In the genomic region with DNA sequence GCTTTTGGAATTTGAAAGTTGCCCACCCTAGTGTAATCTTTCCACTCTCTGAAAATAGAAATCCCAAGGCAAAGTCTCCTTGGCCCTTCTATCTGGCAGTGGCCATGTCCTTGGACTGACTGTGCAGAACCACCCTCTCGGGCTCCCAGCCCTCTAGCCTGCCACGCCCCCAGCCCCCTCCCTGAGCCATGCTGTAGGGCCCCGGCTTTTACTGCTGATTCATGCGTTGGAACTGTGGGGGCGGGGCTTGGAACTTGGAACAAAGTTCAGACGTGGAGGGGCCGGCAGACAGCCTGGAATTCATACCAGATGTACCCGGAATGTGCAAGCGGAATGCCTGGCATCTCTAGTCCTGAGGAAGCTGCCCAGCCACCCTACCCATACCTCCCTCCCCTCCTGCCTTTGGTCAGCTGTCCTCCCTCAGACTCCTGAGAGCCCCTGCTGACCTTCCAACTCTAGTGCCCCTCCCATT, we compare ENCODE assay signal across 8 mouse cellular contexts. TPM values are rescaled to one million over a fixed set of nuclear protein-coding genes. Genes with fewer than 3 reads are reported as not detected.
DNase-seq lines count a peak whose midpoint lies in the region; ATAC-seq lines count a peak whose summit lies in the region.

No protein-coding gene starts in this region.

- no peaks in the 10 kb centered on the region; the same call in 1 of the 2 replicates for H3K9me3 ChIP-seq in forebrain, embryonic 13.5 days (replicated peaks)

- peaks cover 28% of the 10 kb centered on the region for H3K4me1 ChIP-seq in forebrain, embryonic 13.5 days

- ATAC-seq in forebrain, embryonic 13.5 days: no peak

- peak overlapping the region; percentile 80 for H3K4me2 ChIP-seq in forebrain, embryonic 13.5 days

- WGBS in forebrain, embryonic 13.5 days: 4% methylated on average over 9 of the region's 9 CpGs

- H3K4me3 ChIP-seq in forebrain, embryonic 13.5 days: peak overlapping the region; percentile 59

- no peak overlapping the region for H3K27ac ChIP-seq in forebrain, embryonic 13.5 days

- peak; percentile 64 for DNase-seq in MN1 (ENCODE audit: low spot score)
- DNase-seq in c-Kit-positive CD71-positive TER-119-negative erythroid progenitor cells, embryonic 14.5 days (ENCODE audit: low read depth): peak; percentile 88
- DNase-seq in heart, postnatal 36 days: peak; percentile 87 to 90
- peak; percentile 72 for DNase-seq in layer of hippocampus, adult 9-11 months
- DNase-seq in lung, postnatal 25 days (ENCODE audit: low spot score): peak; percentile 92
- DNase-seq in right cerebral cortex, adult 2 months (ENCODE audit: low spot score in 2 of 2): peak; percentile 59
- DNase-seq in urinary bladder, postnatal 25 days (ENCODE audit: low spot score): peak; percentile 97

- peaks cover 10% of the 10 kb centered on the region for H3K36me3 ChIP-seq in forebrain, embryonic 13.5 days (ENCODE audit: poor library complexity, severe bottlenecking)

- H3K9ac ChIP-seq in forebrain, embryonic 13.5 days: peak overlapping the region; percentile 37; the same call in 1 of the 2 replicates

- intact Hi-C loops in heart, postnatal 36 days (cut with DNase I): loop anchor here (2.0 to 5.0 kb wide), 3 partner anchors 24 to 189 kb away; partner anchors contain the start of genes Myo1c, Prpf8 and Rilp

- no peaks in the 10 kb centered on the region; the same call in 1 of the 2 replicates for H3K27me3 ChIP-seq in forebrain, embryonic 13.5 days

RNA-seq across cellular contexts. Expression of gene Tlcd2, which starts 1.4 kb away (rescaled TPM):
- 1.4 and 1.9 TPM in 2 replicates for polyA plus RNA-seq in forebrain, embryonic 13.5 days (2015; fragmentation: Nextera tagmentation; extraction: Ambion mirVana)
- 1 to 10 TPM; 5.4 to 7.1 TPM for total RNA-seq in heart, postnatal 36 days (2021)

RNA-seq across cellular contexts. Expression of gene Wdr81, which starts 8.4 kb away (rescaled TPM):
- 5.0 and 5.6 TPM in 2 replicates for polyA plus RNA-seq in forebrain, embryonic 13.5 days (2015; fragmentation: Nextera tagmentation; extraction: Ambion mirVana)
- 10 to 100 TPM in 1 of 2 experiments, 1 to 10 TPM in 1; 8.7 to 10.4 TPM for total RNA-seq in heart, postnatal 36 days (2021)

RNA-seq across cellular contexts. Expression of gene Serpinf2, which starts 23.5 kb away (rescaled TPM):
- 0.42 TPM in 1 of 2 replicates, not detected in the other for polyA plus RNA-seq in forebrain, embryonic 13.5 days (2015; fragmentation: Nextera tagmentation; extraction: Ambion mirVana)
- not detected for total RNA-seq in heart, postnatal 36 days (2021)

RNA-seq across cellular contexts. Expression of gene Prpf8, which starts 23.7 kb away (rescaled TPM):
- 56.3 and 63.2 TPM in 2 replicates for polyA plus RNA-seq in forebrain, embryonic 13.5 days (2015; fragmentation: Nextera tagmentation; extraction: Ambion mirVana)
- total RNA-seq in heart, postnatal 36 days (2021): 10 to 100 TPM; 82.9 to 92.8 TPM

RNA-seq across cellular contexts. Expression of gene Serpinf1, which starts 40.4 kb away (rescaled TPM):
- 15.5 and 19.0 TPM in 2 replicates for polyA plus RNA-seq in forebrain, embryonic 13.5 days (2015; fragmentation: Nextera tagmentation; extraction: Ambion mirVana)
- 10 to 100 TPM; 25.4 to 26.1 TPM for total RNA-seq in heart, postnatal 36 days (2021)
